Mouse (Mus musculus) CH12.LX (cell line): ENCODE data around the gene Fkbp10.

Experiments used
- CTCF ChIP-seq, 2 experiments: IDR thresholded peaks in 1 of 2; conservative IDR thresholded peaks in 1 of 2; 2 replicates each; pipeline ENCODE4 v1.5.1; 2011 to 2012; ENCODE audit warnings: low read depth in 2 of 2, low read length in 2 of 2, improper control_type of control experiment in 1 of 2, inconsistent platforms in 1 of 2, mild to moderate bottlenecking in 1 of 2, moderate library complexity in 1 of 2
- E2F4 ChIP-seq: IDR thresholded peaks from 2 replicates; pipeline ENCODE4 v1.6.1; 2011; ENCODE audit warnings: low read depth, low read length, improper control_type of control experiment; ENCODE audit not compliant: insufficient replicate concordance
- ELF1 ChIP-seq: IDR thresholded peaks from 2 replicates; pipeline ENCODE4 v1.6.1; 2014; ENCODE audit warnings: low read depth, mild to moderate bottlenecking, inconsistent platforms, low read length, improper control_type of control experiment
- HCFC1 ChIP-seq: IDR thresholded peaks from 2 replicates; pipeline ENCODE4 v1.6.1; 2012; ENCODE audit warnings: low read depth, mild to moderate bottlenecking, inconsistent platforms, low read length, improper control_type of control experiment
- MEF2A ChIP-seq: IDR thresholded peaks from 2 replicates; pipeline ENCODE4 v1.6.1; 2014; ENCODE audit warnings: low read depth, mild to moderate bottlenecking, inconsistent platforms, low read length, improper control_type of control experiment, borderline replicate concordance
- POLR2A ChIP-seq: IDR thresholded peaks from 2 replicates; pipeline ENCODE4 v1.6.1; 2011; ENCODE audit warnings: low read depth, mild to moderate bottlenecking, improper control_type of control experiment, low read length
- USF1 ChIP-seq: IDR thresholded peaks from 2 replicates; pipeline ENCODE4 v1.6.1; 2014; ENCODE audit warnings: low read depth, mild to moderate bottlenecking, inconsistent platforms, low read length, improper control_type of control experiment

GRCm38 (mm10) chr11:100472935-100473295 lies 57.4 kb downstream of the Fkbp10 start:
- TF ChIP-seq CTCF (conservative IDR thresholded peaks at IDR 0.05 in 1 of 2, IDR thresholded peaks at IDR 0.05 in 1 of 2; ENCODE audit: low read depth in 2 of 2, low read length in 2 of 2) (no peak), USF1 (no peak), POLR2A (no peak), E2F4 (no peak), ELF1 (no peak; the same call in 1 of the 2 replicates), HCFC1 (no peak), MEF2A (no peak)
